Mouse (Mus musculus) layer of hippocampus, adult 6 months (tissue): ENCODE measurements around the gene Otud3. TPM values are rescaled to one million over a fixed set of nuclear protein-coding genes. Genes with fewer than 3 reads are reported as not detected.

Experiments
- long read RNA-seq, 2 experiments: library from polyadenylated mRNA; unstranded; transcript quantifications; one replicate each; pipeline ENCODE4 v2.0.0; 2019 to 2020
- polyA plus RNA-seq: library from polyadenylated mRNA; unstranded; fragments of <200 nt; fragmentation: Nextera tagmentation; gene quantifications from 2 replicates; pipeline ENCODE4 v1.2.3, GENCODE M21; 2021

Otud3 gene
- 1.5 and 2.2 TPM in 2 replicates for polyA plus RNA-seq
- long read RNA-seq, experiment 1, partial matches to known transcripts, result 1 of 5 reads
- long read RNA-seq, experiment 1, other reads (novel, unspliced or antisense), result 1 of 5 reads
- long read RNA-seq, experiment 2, transcript Otud3-201 (8 exons, 1,668 nt), result major isoform, 19 of 24 reads
- long read RNA-seq, experiment 2, partial matches to known transcripts, result 0 of 24 reads
- long read RNA-seq, experiment 2, other reads (novel, unspliced or antisense), result 5 of 24 reads

GRCm38 (mm10) chr4:138913797-138914196, at the start of gene Otud3:
Gene Otud3, minus strand, starts transcription at chr4:138913945.

GRCm38 (mm10) chr4:138877731-138878130, 36.0 kb downstream of the Otud3 start, which contains the start of gene Pla2g2e:
Gene Pla2g2e, plus strand, starts transcription at chr4:138877942.

GRCm38 (mm10) chr4:138873864-138874263, 39.9 kb downstream of the Otud3 start, which contains the start of gene Gm13030:
Gene Gm13030, minus strand, starts transcription at chr4:138873964.

GRCm38 (mm10) chr4:138863344-138863998, 50.3 kb downstream of the Otud3 start, which contains the start of gene Pla2g5:
Gene Pla2g5, minus strand, starts transcription at chr4:138863482.

Other genes with a start within 250 kb of the Otud3 start
- 0.30 and 0.31 TPM in 2 replicates for gene Pla2g2c, start 189.2 kb downstream of the Otud3 start, polyA plus RNA-seq
- gene Ubxn10, start 176.8 kb downstream of the Otud3 start, polyA plus RNA-seq, result 1.3 and 2.8 TPM in 2 replicates
- gene Pla2g2f, start 156.3 kb downstream of the Otud3 start, polyA plus RNA-seq, result 0.78 and 0.90 TPM in 2 replicates
- 0.30 and 0.74 TPM in 2 replicates for gene Pla2g2d, start 138.2 kb downstream of the Otud3 start, polyA plus RNA-seq
- 1.9 TPM in 1 of 2 replicates, not detected in the other for gene Pla2g5, start 50.5 kb downstream of the Otud3 start, polyA plus RNA-seq
- gene Gm13030, start 40.0 kb downstream of the Otud3 start, polyA plus RNA-seq, result not detected in 2 replicates
- not detected in 2 replicates for gene Pla2g2e, start 36.0 kb downstream of the Otud3 start, polyA plus RNA-seq
- gene Rnf186, start 53.2 kb upstream of the Otud3 start, polyA plus RNA-seq, result not detected in 2 replicates
- 1.4 and 3.3 TPM in 2 replicates for gene Tmco4, start 58.9 kb upstream of the Otud3 start, polyA plus RNA-seq
- 2.2 and 3.5 TPM in 2 replicates for gene Htr6, start 161.6 kb upstream of the Otud3 start, polyA plus RNA-seq
- 51.3 and 62.1 TPM in 2 replicates for gene Nbl1, start 179.0 kb upstream of the Otud3 start, polyA plus RNA-seq
- 649 and 693 TPM in 2 replicates for gene Minos1, start 217.2 kb upstream of the Otud3 start, polyA plus RNA-seq